Mouse (Mus musculus) gastrocnemius, postnatal 25 days (tissue): ENCODE measurements around the gene Prkca. TPM values are rescaled to one million over a fixed set of nuclear protein-coding genes. Genes with fewer than 3 reads are reported as not detected.

ENCODE experiments used
- DNase-seq: peaks from one replicate; pipeline ENCODE4 v3.0.0; 2022
- total RNA-seq, 2 experiments: library from RNA; stranded (reverse); gene quantifications; 1 replicate in 1 of 2; 2 replicates in 1 of 2; pipeline ENCODE4 v1.2.3; 2021

Prkca gene
- total RNA-seq, 2 experiments from 2014 or later, result 46.3 to 48.9 TPM

DNA sequence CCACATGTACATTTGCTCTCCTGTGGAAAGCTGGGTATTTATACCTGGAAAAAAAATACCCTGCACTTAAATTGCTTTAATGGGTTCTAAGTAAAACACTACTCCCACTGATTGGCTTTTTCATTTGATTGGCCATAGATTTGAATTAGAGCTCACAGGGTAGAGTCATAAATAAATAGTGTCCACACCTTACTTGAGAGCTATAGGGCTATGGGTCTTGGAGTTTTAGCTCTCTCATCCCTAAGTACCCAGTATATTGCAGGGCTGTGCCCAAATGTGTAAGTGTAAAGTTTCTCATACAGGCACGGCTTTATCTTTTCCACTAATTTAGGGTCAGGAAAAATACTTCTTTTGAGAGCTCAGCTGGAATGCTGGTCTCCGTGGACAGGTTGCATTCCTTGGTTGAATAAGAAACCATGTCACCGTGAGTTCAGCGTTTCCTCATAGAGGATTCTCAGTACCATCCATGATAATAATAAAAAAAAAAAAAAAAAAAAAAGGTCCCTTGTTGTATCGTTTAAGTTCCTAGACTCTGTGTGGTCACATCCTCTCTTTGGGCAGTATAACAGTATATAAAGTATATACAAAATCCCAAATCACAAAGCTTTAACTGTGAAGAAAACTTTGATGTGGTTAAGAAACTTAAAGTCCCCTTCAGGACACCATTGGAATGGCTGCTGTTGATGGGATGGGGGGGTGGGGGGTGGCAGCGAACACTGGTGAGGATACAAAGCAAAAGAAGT, 82.8 kb downstream of the Prkca start:
- no peak for DNase-seq

DNA sequence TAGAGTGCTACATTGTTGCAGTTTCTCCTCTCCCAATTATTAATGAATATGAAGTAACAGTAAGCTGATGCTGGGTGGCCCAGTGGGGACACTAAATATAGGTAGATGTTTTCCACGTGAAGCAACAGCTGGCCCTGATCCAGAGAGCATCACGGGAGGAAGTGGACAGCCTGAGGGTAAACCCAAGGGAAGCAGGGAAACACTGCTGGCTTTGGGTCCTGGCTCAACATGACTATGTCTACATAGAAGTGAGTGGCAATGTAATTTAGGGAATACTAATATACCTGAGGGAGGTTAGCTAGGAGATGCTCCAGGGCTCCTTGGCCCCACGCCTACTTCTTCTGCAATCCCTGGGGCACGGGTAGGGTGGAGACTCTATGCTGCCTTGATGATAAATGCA, 84.3 kb downstream of the Prkca start:
- DNase-seq, result peak; percentile 36

DNA sequence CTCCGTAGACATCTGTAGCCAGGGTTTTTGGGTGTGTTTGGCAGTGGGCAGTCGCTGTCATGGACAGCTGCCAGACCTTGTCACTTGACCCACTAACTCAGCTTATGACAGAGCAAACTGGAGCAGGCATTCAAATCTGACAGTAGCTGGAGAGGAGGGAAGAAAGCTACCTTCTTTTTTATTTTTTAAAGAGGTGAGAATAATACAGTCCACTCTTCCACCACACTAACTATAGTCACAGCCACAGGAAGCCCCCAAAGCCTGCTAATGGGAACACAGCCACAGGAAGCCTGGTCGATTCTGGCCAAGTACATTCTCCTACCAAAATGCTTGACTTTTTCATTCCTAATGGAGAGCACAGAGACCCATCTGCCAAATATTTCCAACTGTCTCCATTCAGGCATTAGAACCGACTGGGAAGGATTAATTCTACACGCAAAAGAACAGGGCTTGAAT, 84.9 kb downstream of the Prkca start:
- peak; percentile 29 for DNase-seq

DNA sequence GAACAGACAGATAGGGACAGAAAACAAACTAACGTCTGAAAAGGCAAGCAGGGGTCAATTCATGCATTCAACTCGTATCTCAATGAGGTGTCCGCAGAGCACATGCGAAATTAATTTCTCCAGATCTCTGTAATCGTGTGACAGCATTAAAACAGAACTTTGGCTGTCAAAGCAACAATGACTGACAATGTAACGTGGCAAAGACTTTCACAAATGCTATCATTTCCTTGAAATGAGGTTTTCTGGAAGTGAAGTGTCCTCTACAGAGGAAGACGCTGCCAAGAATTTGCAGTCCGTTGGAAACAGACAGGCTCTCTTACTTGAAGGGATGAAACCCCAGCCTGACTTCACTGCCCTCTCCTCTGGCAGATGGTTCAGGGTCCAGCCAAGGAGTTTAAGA, 85.8 kb downstream of the Prkca start:
- DNase-seq, result no peak

DNA sequence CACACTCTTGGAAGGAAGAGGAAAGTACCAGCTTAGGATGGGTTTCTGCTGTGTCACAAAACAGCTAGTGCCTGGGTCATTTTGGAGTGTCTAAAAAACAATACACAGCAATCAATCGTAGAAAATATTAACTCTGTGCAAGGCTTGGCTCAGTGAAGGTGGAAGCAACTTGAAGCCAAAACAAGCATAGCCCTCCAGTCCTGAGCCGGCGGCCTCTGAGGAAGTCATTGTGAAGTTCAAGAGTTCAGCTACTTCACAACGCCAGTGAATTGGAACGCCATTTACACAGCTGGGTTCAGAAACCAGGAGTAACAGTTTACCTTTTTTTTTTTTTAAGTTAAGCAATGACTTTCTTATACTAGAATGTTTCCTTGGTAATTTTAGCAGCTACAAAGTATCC, 89.0 kb downstream of the Prkca start:
- DNase-seq, result no peak

DNA sequence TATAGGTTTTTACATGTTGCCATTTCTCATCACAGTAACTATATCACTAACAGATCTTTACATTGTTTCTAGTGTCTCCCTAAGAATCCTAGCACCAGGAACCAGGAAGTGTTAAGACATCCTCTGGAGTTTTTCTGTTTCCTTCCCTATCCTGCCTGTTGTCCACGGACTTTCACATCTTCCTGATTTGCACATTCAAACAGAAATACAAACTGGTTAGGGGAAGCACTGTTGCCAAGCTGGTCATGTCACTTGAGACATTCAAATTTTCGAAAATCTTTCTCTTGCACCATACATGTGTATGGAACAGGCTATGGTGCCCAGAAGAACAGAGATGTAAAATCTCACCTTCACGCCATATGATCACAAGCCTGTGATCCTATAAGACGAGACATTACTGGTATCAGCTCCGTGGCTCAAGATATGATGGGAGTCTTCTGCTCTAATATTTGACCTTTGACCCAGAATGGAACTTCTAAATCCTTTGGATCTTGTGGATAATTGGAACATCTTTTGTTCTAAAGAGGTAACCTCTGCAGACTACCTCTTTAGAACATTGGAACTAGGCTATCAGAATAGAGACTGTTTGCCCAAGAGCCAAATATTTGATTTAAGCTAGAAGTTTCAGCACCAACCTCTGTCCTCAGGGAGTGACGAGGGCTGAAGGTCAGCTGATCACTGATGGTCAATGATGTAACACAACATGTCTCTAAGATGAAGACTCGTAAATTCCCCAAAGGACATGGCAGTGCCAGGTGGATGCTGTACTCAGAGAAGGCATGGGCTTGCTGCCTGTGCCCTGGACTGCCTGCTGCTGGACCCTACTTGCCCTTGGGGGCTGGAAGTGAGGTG, 91.6 kb downstream of the Prkca start:
- DNase-seq, result no peak

DNA sequence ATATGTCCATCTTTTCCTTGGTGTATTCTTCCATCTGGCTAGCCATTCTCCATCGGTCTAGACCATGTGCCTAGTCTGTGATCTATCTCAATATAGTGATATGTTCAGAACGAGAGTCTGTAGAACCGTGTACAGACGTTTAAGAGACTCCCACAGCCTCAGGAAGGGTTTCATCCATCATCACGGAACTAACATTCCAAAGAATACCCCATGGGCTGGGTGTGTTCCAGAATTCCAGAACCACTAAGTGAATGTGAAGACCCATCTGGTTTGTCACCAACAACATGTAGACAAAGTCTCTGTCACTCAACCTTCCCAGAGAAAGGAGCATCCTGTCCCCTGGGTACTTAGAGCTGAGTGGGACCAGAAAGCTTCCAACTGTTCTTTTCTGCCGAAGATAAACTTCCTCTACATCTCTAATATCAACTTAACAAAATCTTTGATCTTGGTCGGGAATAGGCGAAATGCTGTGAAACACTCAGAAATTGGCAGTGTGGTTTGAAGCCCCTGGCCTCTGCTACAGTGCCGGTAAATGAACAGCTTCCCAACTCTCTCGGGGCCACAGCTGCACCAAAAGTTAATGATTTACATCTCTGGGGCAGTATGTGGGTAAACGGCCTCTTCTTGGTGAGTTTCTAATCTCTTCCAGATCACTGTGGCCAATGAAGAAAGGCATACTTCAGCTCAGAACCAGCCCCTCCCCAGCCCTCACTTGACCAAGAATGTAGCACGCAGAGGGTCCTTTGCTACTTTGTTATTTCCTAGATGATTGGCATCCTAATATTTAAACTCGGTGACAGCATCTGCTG, 92.7 kb downstream of the Prkca start:
- no peak for DNase-seq

DNA sequence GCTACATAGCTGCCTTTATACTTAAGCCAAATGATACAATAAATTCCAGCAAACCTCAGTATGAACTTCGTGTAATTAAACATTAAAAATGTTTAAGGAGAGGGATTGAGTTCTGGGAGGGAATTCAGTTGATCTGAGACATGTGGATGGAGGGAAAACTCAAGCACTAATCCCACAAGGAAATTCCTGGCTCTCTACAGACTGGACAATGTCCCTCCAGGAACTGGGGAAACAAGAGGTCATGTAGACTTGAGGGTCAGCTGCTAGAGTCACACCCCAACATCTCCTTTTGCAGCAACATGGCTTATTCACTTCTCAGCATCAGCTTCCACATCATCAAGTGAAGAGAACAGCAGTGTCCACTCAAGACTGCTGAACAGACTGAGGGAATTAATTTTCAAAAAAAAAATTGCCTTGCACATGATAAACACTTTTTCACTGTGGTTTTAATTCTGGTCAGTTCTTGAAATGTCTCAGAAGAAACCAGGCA, 93.5 kb downstream of the Prkca start:
- DNase-seq, result no peak

DNA sequence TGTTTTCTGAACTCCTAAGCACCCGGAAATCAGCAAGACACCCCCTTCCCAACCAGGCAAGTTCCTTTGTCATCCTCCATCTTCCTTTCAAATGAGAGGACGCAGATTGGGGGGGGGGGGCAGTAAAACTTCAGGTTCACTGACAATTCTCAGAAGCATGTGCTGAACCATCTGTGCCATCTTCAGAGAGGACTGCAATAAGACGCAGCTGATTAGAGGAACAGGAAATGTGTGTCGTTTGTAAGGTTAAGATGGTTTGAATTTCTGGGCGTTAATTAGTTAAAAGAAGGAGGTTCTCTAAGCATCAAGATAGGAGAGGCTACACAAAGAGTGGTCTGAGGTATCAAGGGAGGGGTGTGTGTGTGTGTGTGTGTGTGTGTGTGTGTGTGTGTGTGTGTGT, 94.2 kb downstream of the Prkca start:
- no peak for DNase-seq

DNA sequence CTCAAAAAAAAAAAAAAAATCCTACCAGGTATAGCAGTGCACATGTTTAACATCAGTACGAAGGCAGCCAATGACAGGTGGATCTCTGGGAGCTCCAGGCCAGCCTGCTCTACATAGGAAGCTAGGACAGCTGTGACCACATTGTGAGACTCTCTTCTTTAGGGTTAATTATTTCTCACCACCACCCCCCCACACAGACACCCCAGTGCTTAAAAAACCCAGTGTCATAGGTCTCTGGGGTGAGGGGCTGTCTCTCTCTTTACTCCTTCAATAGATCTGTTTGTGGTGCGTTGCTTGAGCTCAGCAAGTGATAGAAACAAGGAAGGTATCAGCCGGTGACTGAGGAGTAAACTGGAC, 94.7 kb downstream of the Prkca start:
- no peak for DNase-seq

DNA sequence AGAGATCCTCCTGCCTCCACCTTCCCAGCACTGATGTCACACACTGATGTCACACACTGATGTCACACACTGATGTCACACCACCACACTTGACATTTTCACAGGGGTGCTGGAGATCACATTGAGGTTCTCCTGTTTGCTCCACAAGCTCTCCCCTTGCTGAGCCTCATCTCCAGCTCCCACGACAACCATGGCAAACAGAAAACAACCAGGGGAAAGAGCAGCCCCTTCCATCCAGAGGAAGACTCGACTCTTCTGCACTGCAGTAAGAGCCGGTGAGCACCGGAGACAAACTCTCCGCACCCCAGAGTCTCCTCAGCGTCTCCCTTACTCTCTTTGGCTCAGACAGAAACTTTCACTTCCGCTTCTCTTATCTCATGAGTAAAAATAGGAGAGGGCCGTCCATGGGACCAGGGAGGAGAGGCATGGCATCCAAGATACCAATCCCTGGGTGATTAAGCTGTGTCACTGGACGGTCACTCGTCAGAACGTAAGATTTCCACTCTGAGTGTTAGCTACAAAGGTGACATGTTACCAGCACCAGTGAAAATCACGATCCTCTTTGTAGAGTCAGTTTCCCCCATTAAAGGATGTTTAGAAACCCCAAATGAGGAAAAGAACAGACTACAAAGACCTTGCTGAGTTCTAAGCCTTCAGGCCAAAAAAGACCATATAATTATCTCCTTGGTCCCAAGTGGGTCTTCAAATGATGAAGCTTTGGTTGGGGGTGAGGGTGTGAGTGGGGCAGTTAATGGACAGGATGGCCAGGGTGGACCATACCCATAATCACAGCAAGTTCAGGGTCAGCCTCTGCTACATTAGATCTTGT, 95.3 kb downstream of the Prkca start:
- no peak for DNase-seq

DNA sequence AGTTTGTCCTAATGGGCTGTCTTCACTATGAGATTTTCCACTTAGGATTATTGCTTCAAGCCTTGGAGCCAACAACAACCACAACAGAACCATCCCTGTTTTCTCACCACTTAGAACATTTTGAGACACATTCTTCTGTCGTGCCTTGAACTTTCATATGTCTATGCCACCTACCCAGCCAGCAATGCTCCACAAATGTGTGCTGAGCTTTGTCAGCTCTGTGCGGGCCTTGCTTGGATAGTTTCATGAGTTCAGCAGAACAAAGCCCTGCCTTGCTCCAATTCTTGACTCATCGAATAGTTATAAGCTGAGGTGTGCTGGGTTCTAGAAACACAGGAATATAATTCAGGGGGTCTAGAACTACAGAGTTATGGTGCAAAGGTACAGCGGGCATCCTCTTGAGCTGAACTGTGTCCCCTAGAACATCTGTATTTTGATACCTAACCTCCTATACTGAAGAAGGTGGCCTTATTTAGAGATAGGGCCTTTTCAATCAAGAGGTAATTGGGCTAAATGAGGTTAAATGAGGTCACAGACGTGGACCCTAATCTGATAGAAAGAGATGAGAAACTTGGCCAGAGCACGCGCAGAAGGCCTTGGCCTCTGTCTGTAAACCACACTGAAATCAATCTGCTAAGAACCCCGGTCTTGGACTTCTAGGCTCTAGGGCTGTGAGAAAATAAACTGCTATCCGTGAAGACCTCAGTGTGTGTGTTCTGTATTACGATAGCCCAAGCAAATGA, 96.4 kb downstream of the Prkca start:
- DNase-seq, result no peak

DNA sequence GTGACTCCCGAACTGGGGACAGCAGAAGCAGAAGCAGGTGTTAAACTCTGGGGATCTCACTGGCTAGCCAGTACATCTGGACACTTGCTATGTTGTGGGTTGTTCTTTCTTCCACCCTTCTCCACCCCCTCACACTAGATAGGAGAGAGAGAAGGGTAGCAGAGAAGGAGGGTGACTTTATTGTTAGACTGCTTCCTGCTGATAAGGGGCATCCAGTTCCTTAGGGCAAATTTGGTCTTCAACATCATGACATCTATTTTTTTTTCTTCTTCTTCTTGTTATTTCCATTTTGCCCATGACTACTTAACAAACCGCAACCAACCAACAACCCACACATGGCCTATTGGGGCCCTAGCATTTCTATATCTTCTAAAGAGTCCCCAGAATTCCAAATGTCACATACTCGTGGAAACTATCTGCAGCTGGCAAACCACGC, 97.4 kb downstream of the Prkca start:
- no peak for DNase-seq

DNA sequence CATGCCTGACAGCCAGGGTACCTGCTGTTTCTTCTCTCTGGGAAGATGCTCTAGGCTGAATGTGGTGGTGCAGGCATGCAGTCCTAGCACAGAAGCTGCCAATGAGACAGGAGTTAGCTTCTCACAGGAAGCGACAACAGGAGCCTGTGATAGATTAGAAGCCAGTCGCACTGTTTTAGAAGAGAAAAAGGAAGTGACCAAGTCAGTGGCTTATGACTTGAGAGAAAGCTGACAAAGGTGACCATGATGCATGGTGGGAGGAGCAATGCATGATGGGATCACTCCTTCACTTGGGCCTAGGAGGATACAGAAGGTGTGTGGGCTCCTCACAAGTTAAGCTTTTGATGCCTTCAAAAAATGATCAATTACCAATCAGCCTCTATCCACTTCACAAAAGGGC, 99.5 kb downstream of the Prkca start:
- no peak for DNase-seq

DNA sequence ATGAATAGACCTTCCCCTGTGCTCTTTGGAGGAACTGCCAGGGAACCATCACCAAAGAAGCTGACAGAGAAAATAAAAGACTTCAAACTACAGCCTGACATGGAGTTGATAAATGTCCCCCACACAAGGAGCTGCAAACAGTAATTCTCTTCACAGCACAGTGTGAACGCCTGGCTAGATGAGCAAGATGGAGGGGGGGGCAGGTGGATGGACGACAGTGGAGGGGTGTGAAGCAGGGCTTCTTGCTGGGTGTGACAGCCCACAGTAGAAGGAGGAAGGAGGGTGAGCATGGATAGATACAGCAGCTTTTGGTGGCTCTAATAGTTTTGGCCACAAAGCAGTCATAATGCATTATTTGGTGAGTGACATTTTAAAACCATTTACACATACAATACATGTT, 100.1 kb downstream of the Prkca start:
- no peak for DNase-seq

DNA sequence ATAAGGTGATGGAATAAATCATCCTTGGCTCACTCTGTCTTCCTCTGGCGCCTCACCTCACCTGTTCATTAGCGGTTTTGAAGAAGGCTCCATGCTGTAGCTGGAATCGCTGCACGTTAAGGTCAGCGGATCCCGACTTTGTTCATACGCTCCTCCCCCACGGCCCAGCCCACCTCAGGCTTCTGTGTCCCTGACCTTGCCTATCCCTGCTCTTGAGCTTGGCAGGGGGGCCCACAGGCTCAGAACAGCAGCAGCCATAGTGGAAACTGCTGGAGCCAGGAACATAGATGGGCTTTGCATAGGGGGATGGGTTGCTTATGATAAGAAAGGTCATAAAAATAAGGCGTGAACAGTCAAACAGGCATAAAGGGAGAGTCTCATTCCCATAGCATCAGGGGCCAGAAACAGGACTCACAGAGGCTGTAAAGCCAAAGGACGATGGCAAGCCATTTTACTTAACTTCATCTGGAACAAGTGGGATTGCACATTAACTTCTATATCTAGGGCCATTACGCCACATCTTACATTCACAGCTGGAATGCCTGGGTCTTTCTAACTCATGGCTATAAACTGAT, 102.7 kb downstream of the Prkca start:
- no peak for DNase-seq

DNA sequence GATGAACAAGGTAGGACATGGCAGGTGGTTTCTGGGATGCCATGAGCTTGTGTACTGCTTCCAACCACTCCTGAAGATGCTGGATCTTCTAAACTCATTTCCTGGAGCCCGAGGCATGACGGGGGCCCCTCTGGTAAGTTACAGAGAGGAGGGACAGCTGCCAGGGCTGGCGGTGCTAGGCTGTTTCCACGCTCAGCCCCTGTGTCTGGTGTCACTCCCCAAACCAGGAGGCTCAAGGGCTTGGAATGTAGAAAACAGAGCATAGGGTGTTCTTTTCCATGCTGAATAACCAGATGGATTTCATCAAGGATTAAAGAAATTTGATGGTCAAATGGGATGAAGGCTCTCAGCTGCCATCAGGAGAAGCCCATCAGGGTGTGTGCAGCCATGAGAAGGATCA, 104.6 kb downstream of the Prkca start:
- peak; percentile 32 for DNase-seq

DNA sequence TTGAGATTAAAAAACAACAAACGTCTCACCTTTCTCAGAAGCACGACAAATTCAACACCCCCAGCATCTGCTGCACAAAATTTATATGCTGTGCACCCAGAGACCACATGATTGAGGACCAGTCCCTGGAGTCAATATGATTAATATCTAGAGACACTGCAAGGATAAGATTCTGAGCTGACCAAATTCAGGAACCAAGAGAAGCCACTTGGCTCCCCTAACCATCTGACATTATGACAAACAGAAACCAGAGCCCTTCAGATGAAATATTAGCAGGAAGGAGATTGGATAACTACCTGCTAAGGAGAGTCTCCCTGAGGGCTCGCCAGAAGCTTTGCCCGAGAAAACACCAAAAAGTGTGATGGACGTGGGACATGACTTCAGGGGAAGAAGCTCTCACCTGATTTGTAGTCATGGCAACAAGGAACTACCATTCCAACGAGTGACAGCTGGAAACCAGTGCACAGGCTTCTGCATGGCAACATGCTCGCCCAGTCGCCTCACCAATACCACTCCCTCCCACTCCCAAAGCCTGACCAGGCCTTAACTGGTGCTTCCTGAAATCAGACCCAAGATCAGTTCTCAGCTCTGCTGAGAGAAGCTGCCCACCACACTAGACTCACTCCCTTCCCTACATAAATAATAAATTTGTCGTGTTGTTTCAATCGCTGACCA, 106.8 kb downstream of the Prkca start:
- no peak for DNase-seq

DNA sequence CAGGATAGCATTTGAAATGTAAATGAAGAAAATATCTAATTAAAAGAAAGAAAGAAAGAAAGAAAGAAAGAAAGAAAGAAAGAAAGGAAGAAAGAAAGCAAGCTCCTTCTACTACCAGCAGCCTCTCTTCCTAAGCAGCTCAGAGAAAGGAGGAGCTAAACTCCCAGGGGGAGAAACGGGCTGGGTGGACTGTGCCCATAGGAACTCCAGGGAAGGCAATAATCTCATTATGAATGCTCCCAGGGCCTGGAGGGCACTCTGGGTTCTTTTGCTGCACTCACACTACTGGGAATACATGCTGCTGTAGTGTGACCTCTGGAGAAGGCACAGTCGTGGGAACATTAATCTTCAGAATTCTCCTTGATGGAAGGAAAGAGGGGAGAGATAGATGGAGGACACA, 107.5 kb downstream of the Prkca start:
- DNase-seq, result no peak
